Mouse (Mus musculus) stomach, postnatal 0 days (tissue): ENCODE measurements around the gene Gm3854. TPM values are rescaled to one million over a fixed set of nuclear protein-coding genes. Genes with fewer than 3 reads are reported as not detected.

Experiments used
- ATAC-seq: fragments of 200-750 bp; cut with Nextera tagmentation; 2 replicates; pipeline ENCODE4 v1.8.0; 2017; ENCODE audit not compliant: low FRiP score, low TSS enrichment
- DNase-seq: peaks from one replicate; pipeline ENCODE4 v3.0.0-alpha.2; 2016; ENCODE audit warnings: low spot score
- H3K27ac ChIP-seq: fragments of 300-500 bp; sonication (generic); replicated peaks from 2 replicates; pipeline ENCODE4 v1.5.1; 2014; ENCODE audit warnings: mild to moderate bottlenecking, control low read depth
- H3K27me3 ChIP-seq: fragments of 300-500 bp; sonication (generic); 2 replicates; pipeline ENCODE4 v1.6.1; 2014; ENCODE audit warnings: low read length; ENCODE audit not compliant: control insufficient read depth, insufficient read depth
- H3K36me3 ChIP-seq: fragments of 300-500 bp; sonication (generic); 2 replicates; pipeline ENCODE4 v1.6.1; 2014; ENCODE audit warnings: low read length, mixed read lengths; ENCODE audit not compliant: control insufficient read depth, insufficient read depth
- H3K4me1 ChIP-seq: fragments of 300-500 bp; sonication (generic); replicated peaks from 2 replicates; pipeline ENCODE4 v1.6.1; 2014; ENCODE audit warnings: antibody characterized with exemption; ENCODE audit not compliant: control insufficient read depth, insufficient read depth
- H3K4me2 ChIP-seq: fragments of 300-500 bp; sonication (generic); replicated peaks from 2 replicates; pipeline ENCODE4 v1.6.1; 2014; ENCODE audit warnings: low read depth, mild to moderate bottlenecking, control low read depth, moderate library complexity
- H3K4me3 ChIP-seq: fragments of 300-500 bp; sonication (generic); 2 replicates; pipeline ENCODE4 v1.5.1; 2014; ENCODE audit warnings: low read depth, low read length, control low read depth
- H3K9ac ChIP-seq: fragments of 300-500 bp; sonication (generic); 2 replicates; pipeline ENCODE4 v1.6.1; 2014; ENCODE audit warnings: mild to moderate bottlenecking, low read length, control low read depth, mixed read lengths
- H3K9me3 ChIP-seq: fragments of 300-500 bp; sonication (generic); 2 replicates; pipeline ENCODE4 v1.6.1; 2016; ENCODE audit warnings: low read length; ENCODE audit not compliant: control insufficient read depth
- CTCF ChIP-seq: IDR thresholded peaks from 2 replicates; pipeline ENCODE4 v1.5.1; 2016; ENCODE audit warnings: antibody characterized with exemption, low read depth, mild to moderate bottlenecking, moderate library complexity
- EP300 ChIP-seq: optimal IDR thresholded peaks from 2 replicates; pipeline ENCODE3; 2016; ENCODE audit warnings: antibody characterized with exemption
- WGBS: fragments of 180-500 bp; shearing (Covaris S2); extraction: QIAGEN DNeasy Blood & Tissue Kit; methylation state at CpG from one replicate; pipeline ENCODE4 v1.1.7; 2014; 5-methylcytosine and 5-hydroxymethylcytosine counted together
- polyA plus RNA-seq: library from polyadenylated mRNA; unstranded; fragments of >200 nt; fragmentation: Nextera tagmentation; extraction: Ambion mirVana; gene quantifications from 2 replicates; pipeline ENCODE4 v1.2.1, GENCODE M21; 2015

Gm3854 gene
- polyA plus RNA-seq, 1 experiment from 2014 or later, result 0.35 TPM

GRCm38 (mm10) chr7:6344124-6344523 is 565 bp downstream of the Gm3854 start:
- Histone ChIP-seq H3K9ac (no peak overlapping the region), H3K9me3 (no peaks in the 10 kb centered on the region), H3K27me3 (no peaks in the 10 kb centered on the region), H3K4me1 (no peaks in the 10 kb centered on the region), H3K27ac (no peak overlapping the region), H3K4me2 (peak overlapping the region; percentile 66), H3K4me3 (peak overlapping the region; percentile 55), H3K36me3 (no peaks in the 10 kb centered on the region)
- TF ChIP-seq CTCF (no peak), EP300 (no peak)
- DNase-seq (no peak), ATAC-seq (no peak)
- 30% methylated on average over 10 of the region's 10 CpGs for WGBS

GRCm38 (mm10) chr7:6358121-6358520 is 14.6 kb downstream of the Gm3854 start:
- Histone ChIP-seq H3K27me3 (no peaks in the 10 kb centered on the region), H3K27ac (no peak overlapping the region), H3K9ac (no peak overlapping the region), H3K36me3 (no peaks in the 10 kb centered on the region), H3K4me3 (no peak overlapping the region), H3K4me1 (0 out of 2 replicates have a peak, but pooled peaks cover 2% of the 10 kb centered on the region), H3K9me3 (no peaks in the 10 kb centered on the region), H3K4me2 (no peak overlapping the region)
- no peak for DNase-seq
- 45% methylated on average over 2 of the region's 2 CpGs for WGBS
- no peak for ATAC-seq
- TF ChIP-seq CTCF (no peak), EP300 (no peak)

GRCm38 (mm10) chr7:6358937-6359590 is 15.5 kb downstream of the Gm3854 start:
- no peaks in the 10 kb centered on the region for H3K36me3 ChIP-seq
- 50% methylated on average over 10 of the region's 10 CpGs for WGBS
- peak; percentile 83 for TF ChIP-seq CTCF
- no peak for TF ChIP-seq EP300
- no peaks in the 10 kb centered on the region for H3K27me3 ChIP-seq
- H3K4me3 ChIP-seq, result no peak overlapping the region
- H3K9me3 ChIP-seq, result no peaks in the 10 kb centered on the region
- no peak overlapping the region for H3K27ac ChIP-seq
- ATAC-seq (no peak), DNase-seq (peak; percentile 29)
- no peak overlapping the region for H3K4me2 ChIP-seq
- 0 out of 2 replicates have a peak, but pooled peaks cover 2% of the 10 kb centered on the region for H3K4me1 ChIP-seq
- no peak overlapping the region for H3K9ac ChIP-seq

GRCm38 (mm10) chr7:6360477-6361060 is 17.0 kb downstream of the Gm3854 start:
- H3K9ac ChIP-seq, result no peak overlapping the region
- ATAC-seq (no peak), DNase-seq (peak; percentile 40)
- no peaks in the 10 kb centered on the region for H3K9me3 ChIP-seq
- 12% methylated on average over 9 of the region's 9 CpGs for WGBS
- H3K36me3 ChIP-seq, result no peaks in the 10 kb centered on the region
- no peaks in the 10 kb centered on the region for H3K27me3 ChIP-seq
- no peak overlapping the region for H3K4me3 ChIP-seq
- no peak overlapping the region for H3K27ac ChIP-seq
- no peak for TF ChIP-seq CTCF
- H3K4me1 ChIP-seq, result 0 out of 2 replicates have a peak, but pooled peaks cover 2% of the 10 kb centered on the region
- no peak overlapping the region for H3K4me2 ChIP-seq

- peak overlapping the region; percentile 62 for H3K4me2 ChIP-seq
- H3K4me1 ChIP-seq, result 0 out of 2 replicates have a peak, but pooled peaks cover 2% of the 10 kb centered on the region
- WGBS, result 21% methylated on average over 7 of the region's 7 CpGs
- no peak for ATAC-seq
- H3K36me3 ChIP-seq, result no peaks in the 10 kb centered on the region
- H3K27me3 ChIP-seq, result no peaks in the 10 kb centered on the region
- H3K9me3 ChIP-seq, result no peaks in the 10 kb centered on the region
- H3K9ac ChIP-seq, result peak overlapping the region; percentile 48
- H3K27ac ChIP-seq, result peak overlapping the region; percentile 86
- peak overlapping the region; percentile 46 for H3K4me3 ChIP-seq
- TF ChIP-seq CTCF, result no peak
- no peak for TF ChIP-seq EP300
- no peak for DNase-seq
Observed at GRCm38 (mm10) chr7:6361756-6362155, 18.2 kb downstream of the Gm3854 start.
